Mouse (Mus musculus): Measurements from ENCODE around the gene Gm29427. TPM values are rescaled to one million over a fixed set of nuclear protein-coding genes. Genes with fewer than 3 reads are reported as not detected.
"Not testable (repeated sequence)": the region's sequence is repeated elsewhere in the genome, so short reads cannot be mapped to it uniquely, and the experiment has no call there.

Gm29427 gene
- total and polyA plus RNA-seq, 2 experiments from 2014 or later: 0.43 TPM; not detected in 1

DNA sequence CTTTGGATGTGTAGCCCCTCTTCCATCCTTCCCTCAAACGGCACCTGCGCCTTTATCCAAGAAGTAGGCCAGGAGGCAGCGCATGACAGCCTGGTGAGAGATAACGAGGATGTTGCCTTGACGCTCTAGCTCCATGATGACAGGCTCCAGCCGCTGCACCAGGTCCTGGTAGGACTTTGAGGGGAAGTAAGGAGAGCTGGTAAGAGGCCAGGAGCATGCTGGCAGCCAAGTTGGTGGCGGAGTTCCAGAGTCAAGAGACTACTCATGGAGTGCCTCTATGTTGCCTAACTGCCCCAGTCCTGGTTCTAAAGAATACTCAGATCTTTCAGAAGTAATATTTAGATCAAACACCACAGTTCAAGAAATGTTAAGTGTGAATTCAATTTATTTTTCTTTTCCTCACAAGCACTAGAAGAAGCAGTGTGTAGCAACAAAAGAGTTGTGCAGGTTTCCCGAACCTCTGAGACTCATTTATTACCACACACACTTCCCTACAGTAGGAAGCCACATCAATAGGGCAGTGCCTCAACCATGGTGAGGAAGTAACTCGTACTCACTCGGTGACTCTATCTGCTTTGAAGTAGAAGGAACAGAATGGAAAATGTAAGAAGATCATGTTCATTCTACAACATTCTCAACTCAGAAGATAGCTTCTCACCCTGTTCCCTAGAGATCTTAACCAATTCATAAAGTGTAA lies 15.5 kb downstream of the Gm29427 start:
- no peak for TF ChIP-seq CTCF (IDR thresholded peaks at IDR 0.05; ENCODE audit: low read depth)
- DNase-seq (no peak), ATAC-seq (no peak)
- H3K9me3 ChIP-seq (ENCODE audit: low read length): no peaks in the 10 kb centered on the region
- H3K36me3 ChIP-seq (ENCODE audit: insufficient read depth): peaks cover 72% of the 10 kb centered on the region
- no peak overlapping the region for H3K9ac ChIP-seq
- no peak overlapping the region for H3K4me2 ChIP-seq (ENCODE audit: low read depth)
- 80% methylated on average over 10 of the region's 10 CpGs for WGBS
- no peak overlapping the region for H3K27ac ChIP-seq (ENCODE audit: low read depth, low read length)
- no peaks in the 10 kb centered on the region for H3K4me1 ChIP-seq (ENCODE audit: insufficient read depth)
- H3K27me3 ChIP-seq (ENCODE audit: insufficient read depth, low read length): no peaks in the 10 kb centered on the region
- no peak overlapping the region for H3K4me3 ChIP-seq (ENCODE audit: low read depth, low read length)

DNA sequence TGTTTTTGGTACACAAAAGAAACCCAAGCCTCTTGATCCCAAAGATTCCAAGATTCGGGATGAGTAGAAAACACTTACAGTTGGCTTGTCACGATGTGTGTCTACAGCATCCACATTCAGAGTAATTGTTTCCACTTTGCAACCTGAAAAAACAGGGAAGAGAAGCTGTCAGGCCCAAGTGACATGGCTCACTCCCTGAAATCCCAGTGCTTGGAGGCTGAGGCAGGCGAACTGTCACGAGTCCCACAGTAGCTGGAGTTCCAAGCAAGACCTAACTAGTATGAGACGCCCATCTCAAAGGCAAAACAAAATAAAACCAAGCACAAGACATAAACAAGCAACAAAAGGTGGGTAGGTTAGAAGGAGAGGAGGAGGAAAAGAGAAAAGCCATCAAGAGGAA lies 17.0 kb downstream of the Gm29427 start:
- Histone ChIP-seq H3K4me1 (ENCODE audit: insufficient read depth) (no peaks in the 10 kb centered on the region), H3K27ac (ENCODE audit: low read depth, low read length) (no peak overlapping the region), H3K9me3 (ENCODE audit: low read length) (no peaks in the 10 kb centered on the region), H3K9ac (no peak overlapping the region), H3K4me2 (ENCODE audit: low read depth) (no peak overlapping the region), H3K27me3 (ENCODE audit: insufficient read depth, low read length) (no peaks in the 10 kb centered on the region), H3K36me3 (ENCODE audit: insufficient read depth) (peaks cover 62% of the 10 kb centered on the region), H3K4me3 (ENCODE audit: low read depth, low read length) (no peak overlapping the region)
- no peak for ATAC-seq
- no peak for DNase-seq
- TF ChIP-seq CTCF (IDR thresholded peaks at IDR 0.05; ENCODE audit: low read depth): no peak
- WGBS: 94% methylated on average over 5 of the region's 5 CpGs

DNA sequence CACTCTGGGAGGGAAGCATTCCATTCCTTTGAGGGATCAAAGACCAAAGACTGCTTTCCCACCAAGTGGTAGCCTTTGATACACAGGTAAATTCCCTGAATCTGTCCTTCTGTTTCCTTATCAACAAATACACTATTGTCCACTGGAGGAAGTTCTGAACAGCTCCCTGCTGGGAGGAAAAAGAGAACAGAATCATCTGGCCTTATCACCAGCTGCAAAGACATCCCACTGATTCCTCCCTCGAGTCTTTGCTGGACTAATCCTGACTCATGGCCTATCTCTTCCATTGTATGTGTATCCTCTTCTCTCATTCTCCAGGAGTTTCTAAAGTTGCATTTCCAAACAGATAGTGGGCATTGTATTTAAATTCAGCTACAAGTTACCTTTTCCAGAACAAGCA lies 31.7 kb downstream of the Gm29427 start:
- no peaks in the 10 kb centered on the region for H3K4me1 ChIP-seq (ENCODE audit: insufficient read depth)
- H3K36me3 ChIP-seq (ENCODE audit: insufficient read depth): no peaks in the 10 kb centered on the region
- no peak for ATAC-seq
- 42% methylated on average over 1 of the region's 1 CpGs for WGBS
- H3K4me2 ChIP-seq (ENCODE audit: low read depth): no peak overlapping the region
- DNase-seq: no peak
- no peak overlapping the region for H3K27ac ChIP-seq (ENCODE audit: low read depth, low read length)
- no peak overlapping the region for H3K9ac ChIP-seq
- H3K9me3 ChIP-seq (ENCODE audit: low read length): no peaks in the 10 kb centered on the region
- no peak for TF ChIP-seq CTCF (IDR thresholded peaks at IDR 0.05; ENCODE audit: low read depth)
- H3K27me3 ChIP-seq (ENCODE audit: insufficient read depth, low read length): no peaks in the 10 kb centered on the region
- H3K4me3 ChIP-seq (ENCODE audit: low read depth, low read length): no peak overlapping the region

DNA sequence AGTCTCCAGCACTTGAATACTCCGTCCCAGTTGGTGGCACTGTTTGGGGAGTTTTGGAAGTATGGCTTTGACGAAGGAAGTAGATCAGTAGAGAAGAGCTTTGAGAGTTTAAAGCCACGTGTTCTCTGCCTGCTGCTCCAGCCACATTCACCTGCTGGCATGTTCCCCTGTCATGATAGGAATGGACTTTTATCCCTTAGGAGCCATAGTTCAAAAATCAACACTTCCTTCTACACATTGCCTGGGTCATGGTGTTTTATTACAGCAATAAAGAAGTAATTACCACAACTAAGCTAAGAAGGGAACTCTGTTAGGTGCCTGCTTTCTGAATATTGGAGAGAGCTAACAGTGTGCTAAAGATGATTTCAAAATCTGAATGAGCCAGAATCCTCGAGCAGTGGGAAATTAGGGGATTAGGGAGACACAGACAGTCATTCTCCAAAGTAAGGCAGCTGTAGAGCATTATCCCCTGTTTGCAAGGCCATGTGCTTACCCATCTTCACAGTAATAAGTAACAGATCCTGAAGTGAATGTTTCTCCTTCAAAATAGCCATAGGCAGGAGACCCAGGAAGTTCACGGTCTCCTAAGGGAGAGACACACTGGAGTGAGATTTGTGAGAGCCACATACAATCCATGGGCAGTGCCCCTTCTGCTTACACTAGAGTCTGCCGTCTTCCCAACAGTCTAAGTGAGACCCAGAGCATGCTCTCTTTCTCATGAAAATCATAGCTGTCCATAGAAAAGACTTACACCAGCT lies 33.8 kb downstream of the Gm29427 start:
- H3K4me3 ChIP-seq (ENCODE audit: low read depth, low read length): no peak overlapping the region
- DNase-seq: no peak

DNA sequence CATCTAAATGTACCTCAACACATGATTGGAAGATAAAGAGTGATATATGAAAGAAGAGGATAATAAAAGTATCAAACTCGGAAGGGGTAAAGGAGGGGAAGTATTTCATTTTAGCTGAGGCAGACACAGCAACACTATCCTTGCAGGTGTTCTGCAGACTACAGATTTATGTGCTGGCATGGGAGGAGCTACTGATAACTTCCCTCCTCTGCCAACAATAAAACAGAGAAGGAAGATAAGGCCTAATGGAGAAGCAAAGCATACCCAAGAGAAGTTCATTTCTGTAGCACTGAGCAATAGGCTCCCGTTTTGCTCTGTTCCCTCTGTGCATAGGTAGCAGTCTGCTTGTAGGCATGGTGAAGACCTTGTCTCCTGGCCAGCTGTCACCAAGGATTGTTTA lies 34.5 kb downstream of the Gm29427 start:
- DNase-seq (no peak), ATAC-seq (no peak)
- no peak for TF ChIP-seq CTCF (IDR thresholded peaks at IDR 0.05; ENCODE audit: low read depth)
- Histone ChIP-seq H3K4me3 (ENCODE audit: low read depth, low read length) (no peak overlapping the region), H3K27ac (ENCODE audit: low read depth, low read length) (no peak overlapping the region), H3K4me1 (ENCODE audit: insufficient read depth) (no peaks in the 10 kb centered on the region), H3K9ac (no peak overlapping the region), H3K9me3 (ENCODE audit: low read length) (no peaks in the 10 kb centered on the region), H3K4me2 (ENCODE audit: low read depth) (no peak overlapping the region), H3K36me3 (ENCODE audit: insufficient read depth) (no peaks in the 10 kb centered on the region), H3K27me3 (ENCODE audit: insufficient read depth, low read length) (no peaks in the 10 kb centered on the region)
- 94% methylated on average over 2 of the region's 2 CpGs for WGBS

More for the DNA sequence above, 33.8 kb downstream of the Gm29427 start:
- no peak for TF ChIP-seq CTCF (IDR thresholded peaks at IDR 0.05; ENCODE audit: low read depth)
- no peaks in the 10 kb centered on the region for H3K27me3 ChIP-seq (ENCODE audit: insufficient read depth, low read length)
- H3K4me1 ChIP-seq (ENCODE audit: insufficient read depth): no peaks in the 10 kb centered on the region
- H3K9me3 ChIP-seq (ENCODE audit: low read length): no peaks in the 10 kb centered on the region
- 76% methylated on average over 6 of the region's 6 CpGs for WGBS
- H3K4me2 ChIP-seq (ENCODE audit: low read depth): no peak overlapping the region
- H3K27ac ChIP-seq (ENCODE audit: low read depth, low read length): no peak overlapping the region
- no peaks in the 10 kb centered on the region for H3K36me3 ChIP-seq (ENCODE audit: insufficient read depth)
- no peak overlapping the region for H3K9ac ChIP-seq
- no peak for ATAC-seq

DNA sequence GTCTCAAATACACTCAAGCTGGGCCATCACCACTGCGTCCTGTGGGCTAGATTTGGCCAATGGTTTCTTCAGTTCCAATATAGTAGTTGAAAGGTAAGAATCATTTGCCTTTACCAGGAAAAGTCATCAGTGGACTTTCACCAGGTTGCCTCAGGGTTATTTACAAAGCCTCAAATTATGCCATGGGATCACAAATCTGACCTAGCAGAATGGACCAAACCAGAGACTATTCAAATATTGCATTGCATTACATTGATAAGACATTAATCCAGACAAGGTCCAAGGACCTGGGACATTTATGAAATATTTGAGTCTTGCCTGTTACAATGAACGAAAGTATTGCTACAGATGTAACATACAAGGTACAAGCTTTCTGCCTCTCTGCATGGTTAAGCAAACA lies 37.0 kb downstream of the Gm29427 start:
- H3K27me3 ChIP-seq (ENCODE audit: insufficient read depth, low read length): no peaks in the 10 kb centered on the region
- DNase-seq (no peak), ATAC-seq (no peak)
- TF ChIP-seq CTCF (IDR thresholded peaks at IDR 0.05; ENCODE audit: low read depth): no peak
- no peak overlapping the region for H3K4me2 ChIP-seq (ENCODE audit: low read depth)
- H3K4me3 ChIP-seq (ENCODE audit: low read depth, low read length): no peak overlapping the region
- H3K4me1 ChIP-seq (ENCODE audit: insufficient read depth): no peaks in the 10 kb centered on the region
- no peak overlapping the region for H3K9ac ChIP-seq
- no peaks in the 10 kb centered on the region for H3K9me3 ChIP-seq (ENCODE audit: low read length)
- no peaks in the 10 kb centered on the region for H3K36me3 ChIP-seq (ENCODE audit: insufficient read depth)
- WGBS: 84% methylated on average over 2 of the region's 2 CpGs
- no peak overlapping the region for H3K27ac ChIP-seq (ENCODE audit: low read depth, low read length)

DNA sequence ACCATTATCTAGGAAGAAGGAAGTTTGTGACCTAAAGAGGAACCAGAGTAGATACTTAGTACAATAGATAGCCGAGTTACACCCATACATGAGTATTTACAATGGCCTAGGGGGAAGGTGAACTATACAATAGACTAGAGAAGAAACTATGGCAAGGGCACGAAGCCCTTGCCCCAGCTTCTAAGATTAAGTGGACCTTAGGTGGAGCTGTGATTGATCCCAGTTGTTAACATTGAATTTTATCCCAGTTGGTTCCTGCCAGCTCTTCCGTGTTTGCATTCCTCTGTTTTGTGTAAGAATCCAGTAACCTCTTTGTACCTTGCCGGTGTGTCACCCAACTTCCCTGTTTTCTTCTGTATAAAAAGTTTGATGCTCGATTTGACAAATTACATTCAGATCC lies 52.0 kb downstream of the Gm29427 start:
- DNase-seq; H3K4me3 ChIP-seq (ENCODE audit: low read depth, low read length); H3K36me3 ChIP-seq (ENCODE audit: insufficient read depth); H3K9ac ChIP-seq; H3K27ac ChIP-seq (ENCODE audit: low read depth, low read length); H3K4me2 ChIP-seq (ENCODE audit: low read depth); ATAC-seq; H3K4me1 ChIP-seq (ENCODE audit: insufficient read depth); H3K9me3 ChIP-seq (ENCODE audit: low read length); H3K27me3 ChIP-seq (ENCODE audit: insufficient read depth, low read length): not testable (repeated sequence)
- WGBS: 84% methylated on average over 5 of the region's 5 CpGs
